Mouse (Mus musculus) cerebral cortex, adult 2 months (tissue): ENCODE data around the gene Nfatc2ip.

Experiments
- WGBS: fragments of 180-500 bp; shearing (Covaris S2); methylation state at CpG from one replicate; pipeline ENCODE4 v1.1.7; 2018; 5-methylcytosine and 5-hydroxymethylcytosine counted together

Nfatc2ip gene

GRCm38 (mm10) chr7:126402518-126402917, 6.0 kb upstream of the Nfatc2ip start:
- 77% methylated on average over 8 of the region's 8 CpGs for WGBS

DNA sequence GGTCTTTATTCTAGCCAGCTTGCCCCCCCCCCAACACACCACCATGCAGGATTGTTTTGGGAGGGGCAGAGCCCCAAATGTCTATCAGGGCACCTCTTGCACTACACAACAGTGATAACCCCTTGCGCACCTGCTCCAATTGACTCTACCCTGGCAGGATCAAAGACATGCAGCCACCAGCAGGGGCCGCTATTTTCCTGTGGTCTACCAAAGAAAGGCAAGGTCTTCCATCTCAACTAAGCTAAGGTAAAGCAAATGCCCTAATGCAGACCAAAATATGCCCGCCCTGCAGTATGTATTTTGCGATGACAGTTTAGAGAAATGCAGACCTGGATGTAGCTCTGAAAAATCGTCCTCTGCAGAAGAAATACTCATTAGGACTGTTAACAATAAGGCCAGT, 3.0 kb upstream of the Nfatc2ip start:
- WGBS, result 11% methylated on average over 5 of the region's 5 CpGs

DNA sequence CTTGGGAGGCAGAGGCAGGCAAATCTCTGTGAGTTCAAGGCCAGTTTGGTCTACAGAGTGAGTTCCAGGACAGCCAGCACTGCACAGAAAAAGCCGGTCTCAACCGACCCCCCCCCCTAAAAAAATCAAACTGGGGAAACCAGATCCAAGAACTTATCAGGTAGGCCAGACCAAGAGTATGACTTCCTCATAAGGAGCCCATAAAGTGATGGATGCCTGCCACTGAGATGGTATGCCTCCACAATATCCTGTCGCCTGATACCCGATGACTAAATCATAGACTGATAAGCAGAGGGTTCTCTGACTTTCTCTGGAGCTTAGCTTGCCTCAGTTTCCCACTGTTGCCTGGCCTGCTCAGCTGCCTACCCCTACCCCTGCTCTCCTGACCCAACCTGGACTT, 1.3 kb upstream of the Nfatc2ip start:
- WGBS, result 95% methylated on average over 4 of the region's 4 CpGs

- whole genome bisulfite sequencing, result 56% methylated on average over 6 of the region's 6 CpGs
Observed at GRCm38 (mm10) chr7:126397221-126397620, 684 bp upstream of the Nfatc2ip start.

- WGBS, result 91% methylated on average over 7 of the region's 7 CpGs
Observed at GRCm38 (mm10) chr7:126392086-126392884, 4.3 kb downstream of the Nfatc2ip start.

GRCm38 (mm10) chr7:126388185-126388584, 8.4 kb downstream of the Nfatc2ip start:
- 100% methylated on average over 1 of the region's 1 CpGs for WGBS

GRCm38 (mm10) chr7:126383565-126383964, 13.0 kb downstream of the Nfatc2ip start:
- WGBS, result 75% methylated on average over 5 of the region's 5 CpGs

DNA sequence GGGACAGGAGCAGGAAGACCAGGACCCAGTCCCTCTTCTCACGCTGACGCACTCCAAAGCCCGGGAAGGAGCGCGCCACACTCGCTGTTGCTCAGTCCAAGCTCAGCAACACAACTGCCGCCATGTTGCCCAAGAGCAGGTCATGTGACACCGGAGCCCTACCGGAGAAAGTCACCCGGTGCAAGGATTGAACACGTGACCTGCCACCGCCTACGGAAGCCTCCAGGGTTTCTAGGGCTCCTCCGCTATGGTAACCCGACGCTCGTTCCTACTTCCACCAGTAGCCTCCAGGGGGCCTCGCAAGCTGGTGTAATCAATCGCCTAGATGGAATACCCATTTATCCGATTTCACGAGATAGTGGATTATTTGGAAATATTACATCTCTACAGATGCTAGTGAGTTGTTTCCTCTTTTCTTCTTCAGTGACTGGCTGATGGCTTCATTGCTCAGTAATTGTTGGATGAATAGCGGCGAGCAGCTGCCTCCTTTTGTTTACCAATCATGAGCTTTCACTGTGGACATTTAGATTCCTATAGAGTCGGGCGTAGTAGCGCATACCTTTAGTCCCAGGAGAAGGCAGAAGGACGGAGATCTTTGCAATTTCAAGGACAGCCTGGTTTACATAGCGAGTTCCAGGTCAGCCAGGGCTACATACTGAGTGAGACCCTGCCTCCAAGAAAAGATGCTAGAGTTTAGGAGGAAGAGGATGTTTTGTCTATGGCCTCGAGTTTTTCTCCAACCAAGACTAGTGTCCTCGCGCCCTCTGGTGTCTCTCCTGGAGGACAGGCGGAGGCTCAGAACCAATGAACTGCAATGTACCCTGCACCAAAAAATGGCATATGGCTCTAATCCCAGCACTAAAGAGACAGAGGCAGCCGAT, 19.0 kb downstream of the Nfatc2ip start, which contains the start of gene Spns1:
Gene Spns1, minus strand, starts transcription at position 173 of the 881 bp plus-strand sequence.
- under 1% methylated on average over 33 of the region's 33 CpGs for WGBS

GRCm38 (mm10) chr7:126376903-126377277, 19.6 kb downstream of the Nfatc2ip start:
- under 1% methylated on average over 27 of the region's 27 CpGs for WGBS

- 77% methylated on average over 5 of the region's 5 CpGs for WGBS
Observed at GRCm38 (mm10) chr7:126375012-126375411, 21.5 kb downstream of the Nfatc2ip start.

DNA sequence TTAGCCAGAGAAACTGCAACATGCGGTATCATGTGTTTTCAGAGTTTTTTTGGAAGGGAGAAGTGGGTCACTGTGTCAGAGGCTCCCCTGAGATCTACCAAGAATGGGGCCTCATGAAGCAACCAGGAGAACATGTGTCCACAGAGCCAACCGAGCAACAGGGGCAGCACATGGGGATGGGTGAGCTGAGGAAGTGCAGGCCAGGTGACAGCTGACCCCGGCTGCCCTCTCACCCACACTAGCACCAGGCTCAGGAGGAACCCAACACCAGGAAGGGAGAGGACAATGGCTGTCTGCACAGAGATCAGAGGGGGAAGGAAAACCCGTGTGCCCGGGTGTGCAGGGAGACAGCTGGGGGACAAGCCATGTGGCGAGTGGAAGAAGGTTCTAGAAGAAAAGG, 22.0 kb downstream of the Nfatc2ip start:
- WGBS, result 64% methylated on average over 6 of the region's 6 CpGs

- 90% methylated on average over 9 of the region's 9 CpGs for WGBS
Observed at GRCm38 (mm10) chr7:126373007-126373406, 23.5 kb downstream of the Nfatc2ip start.

DNA sequence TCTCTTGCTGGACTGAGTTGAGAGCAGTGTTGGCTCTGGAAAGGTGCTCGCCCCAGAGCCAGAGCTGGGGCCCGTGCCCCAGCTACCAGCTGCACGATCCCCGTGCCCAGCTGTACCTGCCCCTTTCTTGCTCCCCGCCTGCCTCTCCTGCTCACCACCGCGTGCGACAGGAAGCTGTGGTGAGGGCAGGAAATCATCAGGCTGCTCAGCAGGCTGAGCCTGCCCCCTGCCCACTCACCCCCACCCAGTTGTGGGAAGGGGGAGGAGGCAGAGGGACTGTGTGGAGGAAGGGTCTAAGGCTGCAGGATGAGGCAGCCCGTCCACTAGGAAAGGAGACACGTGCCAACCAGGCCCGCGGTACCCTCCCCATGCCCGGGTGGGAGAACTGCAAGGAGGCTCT, 27.1 kb downstream of the Nfatc2ip start, which contains the start of gene Lat:
Gene Lat, minus strand, starts transcription at position 178 of the 400 bp plus-strand sequence.
- WGBS, result 70% methylated on average over 13 of the region's 13 CpGs

- 89% methylated on average over 8 of the region's 8 CpGs for WGBS
Observed at GRCm38 (mm10) chr7:126368367-126368766, 28.2 kb downstream of the Nfatc2ip start.

DNA sequence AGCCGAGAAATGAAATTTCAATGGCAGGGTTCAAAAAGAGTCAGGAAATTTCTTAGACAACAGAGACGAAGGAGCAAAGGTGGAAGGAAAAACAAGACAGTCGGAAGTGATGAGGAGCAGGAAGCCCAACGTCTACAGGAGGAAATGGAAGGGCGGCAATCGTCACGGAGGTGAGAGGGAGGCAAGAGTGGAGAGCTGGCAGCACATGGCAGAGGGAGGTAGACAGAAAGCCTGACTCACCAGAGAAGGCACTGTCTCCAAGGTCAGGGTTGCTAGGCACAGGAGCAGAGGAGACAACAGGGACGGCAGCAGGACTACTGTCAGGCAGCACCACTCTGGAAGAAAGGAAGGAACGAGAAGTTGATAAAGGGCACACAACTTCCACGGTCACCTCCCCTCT, 28.9 kb downstream of the Nfatc2ip start:
- 90% methylated on average over 10 of the region's 10 CpGs for WGBS

DNA sequence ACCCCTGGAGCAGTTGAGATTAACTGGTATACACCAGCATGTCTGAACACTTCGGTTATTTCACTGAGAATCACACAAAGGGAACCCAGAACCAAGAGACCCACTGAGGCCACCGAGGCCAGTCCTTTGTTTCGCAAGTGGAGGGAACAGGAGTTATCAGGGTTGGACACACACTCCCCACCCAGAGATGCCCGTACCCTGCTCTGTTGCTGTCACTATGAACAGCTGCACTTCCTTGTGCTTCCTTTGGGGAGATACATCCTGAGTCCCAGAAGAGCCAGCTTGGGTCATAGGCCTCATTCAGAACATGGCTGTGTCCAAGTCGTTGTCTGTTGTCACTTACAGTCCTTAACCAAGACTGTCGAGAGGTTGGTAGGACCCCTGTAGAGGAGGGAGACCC, 33.5 kb downstream of the Nfatc2ip start:
- WGBS, result 84% methylated on average over 6 of the region's 6 CpGs

DNA sequence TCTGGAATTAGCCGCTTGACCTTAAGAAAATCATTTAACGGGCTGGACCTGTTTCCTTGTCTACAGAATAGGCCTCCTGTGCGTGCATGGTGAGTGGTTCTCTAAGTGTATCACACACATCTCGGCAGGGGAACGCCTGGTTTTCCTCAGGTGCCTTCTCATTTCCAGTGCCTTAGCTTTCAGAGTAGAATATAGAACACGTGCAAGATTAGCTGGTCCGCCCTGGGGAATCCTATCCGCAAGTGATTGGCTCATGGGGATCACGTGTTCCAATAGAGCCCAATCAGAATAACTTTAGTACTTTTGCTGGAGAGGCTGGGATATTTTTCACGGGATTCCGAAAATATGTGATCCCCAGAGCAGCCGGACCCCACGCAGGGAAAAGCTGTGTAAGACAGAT, 37.5 kb downstream of the Nfatc2ip start:
- WGBS, result 81% methylated on average over 13 of the region's 13 CpGs

DNA sequence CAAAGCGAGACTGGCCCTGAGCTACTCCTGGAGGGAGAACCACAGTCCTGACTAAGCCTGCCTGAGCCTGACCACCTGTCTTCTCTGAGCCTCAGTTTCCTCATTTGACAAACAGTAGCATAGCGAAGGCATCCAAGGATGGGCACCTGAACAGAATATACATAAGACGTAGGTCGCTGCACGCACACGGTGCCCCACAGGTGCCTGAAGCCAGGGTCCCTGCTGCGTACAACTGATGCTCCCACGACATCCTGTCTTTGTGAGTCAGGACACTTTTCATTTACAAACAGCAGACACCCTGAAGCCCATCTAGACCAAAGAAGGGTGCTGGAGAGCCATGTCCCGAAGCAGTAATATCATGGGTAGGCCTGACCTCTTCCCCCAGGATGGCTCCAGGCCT, 38.1 kb downstream of the Nfatc2ip start:
- WGBS, result 94% methylated on average over 9 of the region's 9 CpGs

GRCm38 (mm10) chr7:126357838-126358237, 38.7 kb downstream of the Nfatc2ip start:
- WGBS, result 94% methylated on average over 6 of the region's 6 CpGs

DNA sequence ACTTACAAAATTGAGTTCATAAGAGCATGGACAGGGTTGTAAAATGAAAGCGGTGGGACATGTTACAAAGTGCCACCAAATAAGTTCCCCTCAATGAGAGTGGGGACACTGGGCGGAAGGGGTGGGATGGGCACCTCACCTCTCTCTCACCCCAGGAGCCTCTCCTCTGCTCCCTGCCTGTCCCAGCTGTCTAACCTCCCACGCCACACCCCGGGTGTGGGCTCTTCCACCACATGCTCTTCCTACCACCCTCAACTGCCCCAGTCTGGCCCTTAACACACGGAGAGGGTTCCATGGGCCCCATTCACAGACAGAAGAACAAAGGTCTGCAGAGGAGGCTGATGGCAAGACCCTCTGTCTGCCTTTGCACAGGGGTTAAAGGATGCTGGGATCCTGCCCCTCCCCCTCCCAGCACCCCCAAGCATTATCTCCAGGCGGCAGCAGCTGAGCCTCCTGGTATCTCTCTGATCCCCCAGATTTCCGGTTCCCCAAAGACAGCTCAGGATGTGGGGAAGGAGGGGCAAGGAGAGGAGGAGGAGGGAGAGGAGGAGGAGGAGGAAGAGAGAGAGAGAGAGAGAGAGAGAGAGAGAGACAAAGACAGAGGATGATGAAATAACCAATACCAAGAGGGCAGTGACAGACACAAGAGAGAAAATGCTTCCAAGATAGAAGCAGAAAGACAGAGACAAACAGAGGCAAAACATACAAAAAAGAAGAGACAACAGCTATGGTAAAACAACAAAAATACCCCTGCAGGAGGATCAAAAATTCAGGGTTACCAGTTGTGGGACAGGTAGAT, 39.5 kb downstream of the Nfatc2ip start:
- WGBS, result 63% methylated on average over 7 of the region's 7 CpGs

GRCm38 (mm10) chr7:126355847-126356597, 40.5 kb downstream of the Nfatc2ip start:
- 61% methylated on average over 5 of the region's 5 CpGs for WGBS
